Mouse (Mus musculus): ENCODE measurements around the gene Hoxa11. TPM values are rescaled to one million over a fixed set of nuclear protein-coding genes. Genes with fewer than 3 reads are reported as not detected.

The Hoxa11 gene
- total RNA-seq, 4 experiments from 2014 or later = not detected

DNA sequence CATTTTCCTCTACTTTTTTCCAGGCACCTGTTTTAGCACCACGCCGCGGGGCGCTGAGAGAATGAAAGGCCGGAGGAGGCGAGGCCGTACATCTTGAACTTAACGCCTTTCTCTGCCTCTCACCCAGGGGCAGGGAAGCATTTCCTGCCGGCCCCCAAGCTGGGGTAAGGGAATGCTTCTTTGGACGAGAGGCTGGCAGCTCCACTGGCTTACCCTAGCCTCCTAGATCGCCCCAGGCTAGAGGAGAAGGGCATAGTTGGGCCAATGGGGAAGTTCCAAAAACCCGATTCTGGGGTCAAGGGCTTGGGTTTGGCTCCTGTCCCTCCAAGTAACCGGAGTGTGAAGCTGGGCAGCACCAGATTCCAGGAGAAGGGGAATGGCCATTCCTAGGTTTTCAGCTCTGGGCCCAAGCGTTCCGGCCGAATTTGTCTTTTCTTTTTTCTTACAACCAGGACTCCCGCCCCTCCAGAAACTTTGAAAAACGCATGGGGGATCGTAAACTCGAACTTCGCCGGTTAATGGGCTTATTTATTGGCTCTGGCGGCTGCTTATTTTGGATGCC, 12.5 kb downstream of the Hoxa11 start:
- DNase-seq (ENCODE audit: low spot score) = no peak

DNA sequence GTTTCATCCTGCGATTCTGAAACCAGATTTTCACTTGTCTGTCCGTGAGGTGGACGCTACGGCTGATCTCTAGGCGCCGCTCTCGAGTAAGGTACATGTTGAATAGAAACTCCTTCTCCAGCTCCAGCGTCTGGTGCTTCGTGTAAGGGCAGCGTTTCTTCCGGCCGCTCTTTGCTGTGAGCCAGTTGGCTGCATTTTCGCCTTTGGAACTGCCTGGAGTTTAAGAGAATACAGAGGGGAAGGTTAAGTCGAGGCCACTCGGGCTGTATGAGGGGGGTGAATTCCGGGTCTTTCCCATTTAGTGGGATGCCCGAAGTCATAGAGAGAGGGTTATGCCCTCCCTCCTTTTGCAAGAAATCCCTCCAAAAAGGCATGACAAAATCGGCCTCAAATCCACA, 13.0 kb downstream of the Hoxa11 start:
- DNase-seq (ENCODE audit: low spot score) = no peak

DNA sequence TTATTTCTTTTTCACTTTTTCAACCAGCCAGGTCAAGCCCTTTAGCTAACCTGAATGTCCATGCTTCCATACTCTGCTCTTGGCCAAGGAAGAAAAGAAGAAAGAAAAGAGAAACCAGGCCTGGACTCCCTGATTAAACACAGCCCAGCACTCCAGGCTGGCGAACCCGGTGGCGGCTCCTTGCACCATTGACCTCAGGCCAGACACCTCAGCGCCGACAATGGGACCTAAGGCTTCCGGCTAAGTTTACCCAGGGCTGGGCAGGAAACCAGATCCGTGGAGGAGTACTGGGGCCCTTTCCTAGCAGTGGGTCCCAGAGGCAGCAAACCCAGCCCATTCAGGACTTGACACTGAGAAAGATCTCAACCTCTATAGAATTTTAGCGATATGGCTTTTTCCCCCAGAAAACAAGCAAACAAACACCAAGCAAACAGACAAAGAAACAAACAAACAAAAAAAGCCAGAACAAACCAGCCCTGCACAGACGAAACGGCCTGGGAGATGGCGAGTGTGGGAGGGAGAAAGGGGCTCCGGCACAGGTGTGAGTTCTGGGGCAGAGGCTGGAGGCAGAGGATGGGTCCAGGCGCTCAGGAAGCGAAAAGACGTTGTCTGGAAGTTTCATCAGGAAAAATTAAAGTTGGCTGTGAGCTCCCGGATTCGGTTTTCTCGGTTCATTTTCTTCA, 13.6 kb downstream of the Hoxa11 start:
- no peak for DNase-seq (ENCODE audit: low spot score)

DNA sequence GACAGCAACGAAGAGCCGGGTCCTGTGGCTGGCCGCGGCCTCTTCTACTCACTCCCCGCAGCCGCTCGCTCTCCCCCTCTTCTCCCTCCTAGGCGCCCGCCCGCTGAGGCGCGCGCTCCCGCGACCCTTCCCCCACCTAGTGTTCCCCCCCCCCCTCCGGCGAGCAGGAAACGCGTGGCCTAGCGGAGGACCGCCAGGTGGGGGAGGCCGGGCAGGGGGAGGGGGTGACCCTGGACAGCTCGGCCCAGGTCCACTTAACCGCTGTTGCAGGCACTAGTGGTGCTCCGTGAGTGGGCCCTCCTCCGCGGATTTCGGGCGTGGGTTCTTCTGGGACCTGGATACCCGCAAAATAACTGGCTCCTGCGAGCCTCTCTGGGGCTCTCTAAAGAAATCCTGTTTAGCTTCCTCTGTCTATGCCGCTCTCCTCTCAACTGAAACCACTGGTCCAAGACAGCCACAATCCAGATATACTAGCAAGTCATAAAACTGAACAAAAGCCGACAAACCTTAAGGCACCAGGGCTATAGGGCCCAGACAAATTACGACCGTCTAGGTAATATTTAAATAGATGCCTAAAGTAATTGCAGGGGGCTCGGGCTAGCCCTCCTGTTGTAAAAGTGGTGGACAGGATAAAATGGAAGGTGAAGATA, 15.0 kb downstream of the Hoxa11 start, which contains the start of gene Hoxa9:
TSS of gene Hoxa9 (minus strand) at position 574 of the 650 bp plus-strand sequence.
- no peak for DNase-seq (ENCODE audit: low spot score)

DNA sequence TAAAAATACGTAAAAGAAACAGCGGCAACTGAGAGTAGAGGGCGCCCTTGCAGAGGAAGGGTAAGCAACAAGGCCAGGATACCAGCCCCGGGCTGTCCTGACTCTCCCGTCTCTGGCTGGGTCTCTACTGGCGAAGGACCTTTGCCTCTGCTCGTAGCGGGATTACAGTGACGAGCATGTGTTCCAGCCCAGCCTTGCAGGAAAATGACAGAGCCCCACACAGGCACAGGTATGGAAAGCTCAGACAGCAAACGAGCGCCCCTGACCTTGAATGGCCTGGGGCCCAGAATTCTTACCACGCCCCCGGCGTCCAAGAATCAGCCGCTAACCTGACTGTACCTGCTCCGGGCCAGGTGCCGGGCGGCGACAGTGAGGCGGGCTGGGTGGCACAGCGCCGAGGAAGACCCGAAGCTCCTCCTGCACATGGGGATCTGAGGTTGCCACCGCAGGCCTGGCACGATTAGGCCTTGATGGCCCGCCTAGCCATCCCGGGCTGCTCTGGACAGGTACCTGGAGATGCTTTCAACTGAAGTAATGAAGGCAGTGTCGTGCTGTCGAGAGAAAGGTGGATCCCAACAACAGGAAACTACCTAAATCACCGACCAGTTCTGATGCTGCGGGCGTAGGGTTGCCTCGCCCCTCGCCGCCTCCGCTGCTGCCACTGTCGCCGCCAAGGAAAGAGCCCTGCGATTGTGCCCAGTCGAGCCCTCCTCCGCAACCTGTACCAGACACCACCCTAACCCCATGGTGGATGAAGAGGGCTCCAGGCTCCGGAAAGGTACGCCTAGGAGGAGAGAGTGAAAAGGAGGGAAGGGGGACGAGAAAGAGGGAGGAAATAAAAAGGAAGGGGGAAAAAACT, 15.8 kb downstream of the Hoxa11 start:
- DNase-seq (ENCODE audit: low spot score) = no peak

DNA sequence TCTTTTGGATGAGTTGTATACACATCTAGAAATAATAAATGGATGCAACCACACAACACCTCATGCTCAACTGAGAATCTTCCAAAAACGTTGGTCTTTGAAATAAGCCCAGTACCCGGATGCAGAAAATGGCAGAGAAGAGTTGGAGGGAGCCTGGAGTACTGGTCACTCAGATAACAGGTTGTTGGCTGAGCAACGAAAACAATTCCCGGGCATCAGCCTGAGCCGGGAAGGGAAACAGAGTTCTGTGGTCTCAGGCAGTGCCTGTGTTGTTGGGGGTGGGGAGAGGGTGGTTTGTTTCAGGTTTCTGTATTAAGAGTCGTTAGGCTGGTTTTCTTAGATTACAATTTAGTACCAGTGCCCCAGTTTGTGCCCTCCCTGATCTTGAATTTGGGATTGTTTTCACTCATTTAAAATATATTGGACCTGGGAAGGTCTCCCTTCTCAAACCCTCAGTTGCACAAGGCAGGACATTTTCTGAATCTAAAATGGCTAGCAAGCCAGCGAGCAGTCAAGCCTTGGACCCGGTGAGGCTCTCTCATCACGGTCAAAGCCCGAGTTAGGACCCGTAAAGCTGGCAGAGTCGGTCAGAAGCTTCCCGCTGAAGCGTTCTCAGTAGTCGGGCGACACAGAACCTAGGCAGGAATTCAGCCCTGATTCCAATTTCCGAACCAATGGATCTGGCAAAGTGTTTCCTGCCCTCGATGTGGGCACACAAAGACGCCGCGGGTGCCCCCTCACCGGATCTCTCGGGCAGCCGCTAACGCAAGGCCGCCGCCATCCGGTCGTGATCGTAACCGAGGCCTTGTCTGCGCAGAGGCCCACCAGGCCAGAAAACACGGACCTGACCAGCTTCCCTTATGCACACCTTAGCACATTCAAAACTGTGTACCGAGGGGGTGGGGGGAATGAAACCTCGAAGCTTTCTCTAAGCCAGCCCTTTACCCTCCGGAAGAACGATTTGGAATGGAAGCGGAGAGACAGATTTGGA, 16.8 kb downstream of the Hoxa11 start:
- no peak for DNase-seq (ENCODE audit: low spot score)

DNA sequence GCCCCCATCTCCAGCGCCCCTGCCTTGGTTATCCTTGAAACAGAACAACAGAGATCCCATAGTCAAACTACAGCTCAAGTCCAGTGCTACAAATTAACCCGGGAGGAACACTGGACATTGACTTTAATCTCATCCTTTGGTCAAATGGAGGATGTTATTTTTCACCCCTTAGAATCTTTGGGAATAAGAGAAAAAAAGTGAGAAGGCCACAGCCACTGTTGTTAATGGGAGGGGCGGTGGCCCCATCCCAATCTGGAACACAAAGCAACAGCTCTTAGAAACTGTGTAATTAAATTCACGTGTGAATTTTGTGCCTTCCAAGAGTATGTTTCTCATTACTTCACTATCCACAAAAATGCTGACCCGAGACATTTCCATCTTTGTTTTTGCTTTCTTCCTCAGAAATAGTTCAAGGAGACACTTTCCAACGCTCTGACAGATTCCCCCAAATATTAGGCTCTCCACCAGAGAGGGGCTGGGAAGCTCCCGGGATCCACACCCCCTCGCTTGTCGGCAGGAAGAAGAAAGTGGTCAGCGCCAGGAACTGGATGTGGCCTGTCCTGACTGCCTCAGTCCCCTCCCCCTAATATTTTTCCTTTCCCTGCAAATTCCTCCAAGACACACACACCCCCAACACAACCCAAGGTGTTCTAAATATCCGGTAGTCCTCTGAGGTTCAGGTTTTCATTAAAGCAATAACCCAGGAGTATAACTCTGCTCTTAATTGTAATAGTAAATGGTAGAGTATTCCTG, 18.0 kb downstream of the Hoxa11 start:
- DNase-seq (ENCODE audit: low spot score) = no peak

DNA sequence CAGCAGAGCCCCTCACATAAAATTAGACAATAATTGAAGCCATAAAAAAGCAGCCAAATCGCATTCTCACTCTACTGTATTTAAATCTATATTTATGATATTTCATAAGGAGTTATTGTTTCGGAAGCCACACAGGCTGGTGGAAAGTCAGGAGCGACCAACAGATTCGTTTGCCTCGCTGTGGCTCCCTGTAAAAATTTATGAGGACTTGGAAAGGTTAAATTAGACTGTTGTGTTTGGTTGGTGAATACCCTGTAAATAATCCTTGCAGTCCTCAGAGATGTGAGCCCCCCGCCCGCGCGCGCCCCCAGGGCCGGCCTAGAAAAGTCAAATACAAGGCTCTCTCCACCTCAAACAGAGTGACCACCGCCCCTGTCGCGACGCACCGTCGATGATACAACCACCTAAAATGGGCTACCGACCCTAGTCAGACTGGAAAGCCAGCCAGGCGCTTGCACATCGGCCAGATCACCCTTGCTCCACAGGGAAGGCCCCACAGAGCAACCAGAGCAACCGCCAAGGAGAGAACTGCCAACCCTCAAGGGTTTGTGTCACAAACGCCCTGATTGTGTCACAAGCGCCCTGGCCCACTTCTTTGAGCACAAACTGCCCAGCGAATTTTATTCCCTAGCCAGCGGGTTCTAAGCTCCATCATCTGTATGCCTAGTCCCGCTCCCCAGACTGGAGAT, 18.9 kb downstream of the Hoxa11 start:
- DNase-seq (ENCODE audit: low spot score) = no peak

DNA sequence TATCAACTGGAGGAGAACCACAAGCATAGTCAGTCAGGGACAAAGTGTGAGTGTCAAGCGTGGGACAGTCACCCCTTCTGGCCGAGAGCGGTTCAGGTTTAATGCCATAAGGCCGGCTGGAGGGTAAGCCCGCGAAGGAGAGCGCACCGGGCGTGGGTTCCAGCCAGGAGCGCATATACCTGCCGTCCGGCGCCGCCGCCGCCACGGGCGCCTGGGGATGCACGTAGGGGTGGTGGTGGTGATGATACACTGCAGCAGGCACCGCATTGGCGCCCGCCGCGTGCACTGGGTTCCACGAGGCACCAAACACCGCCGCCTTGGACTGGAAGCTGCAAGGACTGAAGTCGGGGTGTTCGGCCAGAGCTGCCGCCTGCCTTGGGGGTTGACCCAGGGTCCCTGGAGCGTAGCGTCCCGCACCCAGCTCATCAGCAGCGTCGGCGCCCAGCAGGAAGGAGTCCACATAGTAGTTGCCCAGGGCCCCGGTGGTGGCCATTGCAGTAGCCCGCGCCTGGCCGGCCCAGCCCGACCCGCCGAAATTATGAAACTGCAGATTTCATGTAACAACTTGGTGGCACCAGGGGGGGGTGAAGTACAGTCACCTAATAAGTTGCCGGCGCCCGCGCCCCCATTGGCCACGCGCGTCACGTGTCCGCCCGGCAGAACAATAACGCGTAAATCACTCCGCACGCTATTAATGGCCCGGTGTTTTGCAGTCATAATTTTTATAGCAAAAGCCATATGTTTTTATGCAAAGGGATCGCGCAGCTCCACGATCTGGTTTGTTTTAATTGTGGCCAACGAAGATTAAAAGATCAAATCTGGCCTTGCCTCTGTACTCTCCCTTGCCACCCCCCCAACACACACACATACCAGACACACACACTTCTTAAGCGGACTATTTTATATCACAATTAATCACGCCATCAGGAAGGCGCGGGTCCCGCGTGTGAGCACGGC, 19.7 kb downstream of the Hoxa11 start:
- no peak for DNase-seq (ENCODE audit: low spot score)

DNA sequence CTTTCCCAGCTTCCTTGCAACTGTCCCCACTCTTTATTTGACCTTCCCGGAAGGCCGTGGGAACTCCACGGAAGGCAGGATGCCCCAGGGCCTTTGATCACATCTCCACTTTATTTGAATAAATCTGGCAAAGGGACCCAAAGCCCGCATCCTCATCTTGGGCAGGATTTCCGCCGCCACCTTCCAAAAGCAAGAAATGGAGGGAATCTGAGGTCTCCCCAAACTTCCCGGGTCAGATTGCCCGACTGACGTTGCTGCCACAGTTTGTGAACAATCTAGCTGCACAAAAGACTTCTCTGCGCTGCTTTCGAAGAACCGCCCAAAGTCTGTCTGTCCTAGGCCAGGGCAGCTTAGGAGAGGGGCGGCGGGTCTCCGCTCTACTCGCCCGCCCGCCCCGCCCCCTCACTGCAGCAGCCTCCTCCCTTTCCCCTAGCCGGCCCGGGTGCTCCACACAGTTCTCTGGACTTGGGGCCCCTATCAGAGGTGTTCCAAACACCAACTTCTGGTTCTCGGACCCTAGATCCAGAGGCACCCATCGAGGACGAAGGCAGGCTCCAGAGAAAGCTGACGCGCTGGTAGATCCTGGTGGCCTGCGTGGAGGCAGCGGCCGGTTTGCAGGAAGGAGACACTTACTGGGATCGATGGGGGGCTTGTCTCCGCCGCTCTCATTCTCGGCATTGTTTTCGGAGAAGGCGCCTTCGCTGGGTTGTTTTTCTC, 20.6 kb downstream of the Hoxa11 start:
- no peak for DNase-seq (ENCODE audit: low spot score)

DNA sequence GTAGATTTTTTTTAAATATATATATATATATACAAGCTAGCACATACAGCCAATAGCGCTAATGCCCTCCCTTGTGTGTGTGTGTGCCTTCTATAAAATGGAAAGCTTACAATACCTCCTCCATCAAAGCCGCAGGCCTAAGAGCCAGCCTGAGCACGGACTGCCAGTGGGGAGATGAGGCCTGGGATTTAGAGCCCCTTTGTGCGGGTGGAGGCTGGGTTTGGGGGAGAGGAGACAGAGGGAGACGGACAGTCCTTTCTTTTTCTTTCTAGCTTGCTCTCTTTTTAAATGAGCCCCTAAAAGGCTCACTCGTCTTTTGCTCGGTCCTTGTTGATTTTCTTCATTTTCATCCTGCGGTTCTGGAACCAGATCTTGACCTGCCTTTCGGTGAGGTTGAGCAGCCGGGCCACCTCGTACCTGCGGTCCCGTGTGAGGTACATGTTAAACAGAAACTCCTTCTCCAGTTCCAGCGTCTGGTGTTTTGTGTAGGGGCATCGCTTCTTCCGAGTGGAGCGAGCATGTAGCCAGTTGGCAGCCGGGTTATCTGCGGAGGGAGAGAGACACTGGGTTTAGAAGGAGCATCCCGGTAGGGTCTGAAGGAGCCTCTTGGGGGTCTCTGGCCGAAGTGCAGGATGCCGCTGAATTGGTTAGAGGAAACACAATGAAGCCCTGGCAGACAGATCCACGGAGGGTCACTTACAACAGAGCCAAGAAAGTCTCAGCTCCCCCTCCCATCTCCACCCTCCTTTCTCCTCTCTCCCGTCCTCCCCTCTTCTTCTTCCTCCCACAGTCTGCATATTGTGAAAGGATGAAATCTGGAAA, 21.5 kb downstream of the Hoxa11 start:
- no peak for DNase-seq (ENCODE audit: low spot score)

DNA sequence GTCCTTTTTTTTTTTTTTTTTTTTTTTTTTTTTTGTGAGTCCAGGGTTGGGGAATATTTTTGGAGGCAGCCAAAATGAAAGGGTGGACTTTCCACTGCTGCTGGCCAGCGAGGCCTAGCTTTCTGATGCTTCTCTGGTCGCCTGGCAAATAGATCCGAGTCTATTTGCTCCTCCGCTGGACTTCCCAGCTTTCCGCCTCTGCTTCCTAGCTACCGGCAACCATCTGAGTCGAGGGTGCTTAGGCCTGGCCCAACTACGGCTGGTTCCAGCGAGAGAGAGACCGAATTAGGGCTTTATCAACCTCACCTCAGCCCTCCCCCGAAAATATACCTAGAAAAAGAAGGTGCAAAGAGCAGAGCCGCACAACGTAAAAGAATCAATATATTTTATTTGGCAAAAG, 22.9 kb downstream of the Hoxa11 start:
- no peak for DNase-seq (ENCODE audit: low spot score)

DNA sequence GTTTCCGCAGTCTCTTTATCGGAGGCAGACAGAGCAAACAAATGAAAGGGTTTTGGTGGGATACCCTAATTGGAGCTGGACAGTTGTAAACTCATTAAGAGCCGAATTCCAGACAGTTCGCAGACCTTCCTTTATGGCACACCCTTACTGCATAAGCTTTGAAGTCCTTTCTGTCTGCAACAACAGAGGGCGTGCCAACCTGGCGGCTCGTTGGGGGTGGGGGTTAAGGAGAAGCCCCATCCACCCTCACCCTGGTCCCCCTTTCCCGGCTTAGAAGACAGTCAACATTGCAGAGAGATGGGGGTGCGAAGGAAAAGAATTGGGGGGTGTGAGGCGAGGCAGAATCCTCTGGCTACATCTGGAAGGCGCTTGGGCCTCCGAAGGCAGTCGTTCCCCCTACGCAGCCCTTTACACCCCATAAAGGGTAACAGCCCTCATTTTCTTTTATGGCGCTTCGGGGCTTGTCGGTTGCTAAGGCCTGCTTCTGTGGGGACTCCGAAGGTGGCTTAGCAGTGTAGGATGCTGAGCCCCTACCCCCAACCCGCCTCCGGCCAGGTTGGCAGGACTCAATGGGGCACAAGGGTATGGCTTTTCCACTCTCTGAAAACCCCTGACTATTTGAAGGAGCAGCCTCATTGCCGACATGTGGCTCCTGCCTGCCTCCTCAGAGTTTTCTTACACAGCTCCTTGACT, 23.5 kb downstream of the Hoxa11 start:
- no peak for DNase-seq (ENCODE audit: low spot score)

DNA sequence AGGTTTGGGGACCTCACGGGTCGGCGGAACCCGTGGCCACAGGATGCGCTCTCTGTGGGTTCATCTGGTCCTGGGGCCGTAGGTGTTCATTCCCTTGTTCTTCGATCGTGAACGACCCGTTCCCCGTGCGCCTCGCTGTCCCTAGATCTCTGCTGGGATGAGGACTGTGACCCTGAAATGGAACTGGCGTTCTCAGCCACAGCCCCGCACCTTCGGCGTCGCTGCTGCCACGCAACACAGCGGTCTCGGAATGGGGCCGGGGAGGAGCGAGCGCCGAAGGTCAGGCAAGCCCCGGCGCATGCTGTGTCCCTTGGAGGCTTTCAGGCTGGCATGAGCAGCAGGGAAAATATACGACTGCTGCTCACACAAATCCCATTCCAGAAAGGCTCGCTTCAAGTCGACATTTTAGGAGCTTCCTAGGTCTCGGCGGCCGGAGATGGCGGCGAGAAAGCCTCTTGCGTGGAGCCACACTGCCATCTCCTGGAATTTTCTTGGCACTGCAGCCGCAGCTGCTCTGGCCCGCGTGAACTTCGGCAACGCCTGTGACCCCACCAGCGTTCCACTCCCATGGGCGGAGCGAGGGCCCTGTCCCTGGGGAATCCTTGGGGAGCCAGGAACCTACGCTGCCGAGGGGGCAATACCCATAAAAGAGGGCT, 24.1 kb downstream of the Hoxa11 start, which contains the start of gene Hoxa7:
TSS of gene Hoxa7 (minus strand) at position 518 of the 656 bp plus-strand sequence.
- DNase-seq (ENCODE audit: low spot score) = peak; percentile 82

DNA sequence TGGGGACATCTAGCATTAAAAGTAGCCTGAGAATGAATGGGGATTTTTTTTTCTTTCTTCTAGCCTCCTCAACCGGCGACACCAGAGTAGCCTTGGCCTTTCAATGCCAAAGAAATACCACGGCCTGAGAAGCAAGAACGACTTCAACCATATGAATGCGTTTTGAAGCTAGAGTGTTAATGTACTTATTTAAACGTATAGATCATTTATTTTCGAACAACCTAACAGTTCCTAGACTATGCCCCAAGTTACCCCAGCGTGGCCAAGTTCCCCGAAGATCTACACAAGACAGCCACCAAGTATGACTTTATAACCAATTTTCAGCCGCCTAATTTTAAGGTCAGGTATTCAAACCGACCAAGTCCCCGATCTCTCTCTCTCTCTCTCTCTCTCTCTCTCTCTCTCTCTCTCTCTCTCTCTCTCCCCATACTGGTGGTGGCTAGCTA, 24.7 kb downstream of the Hoxa11 start:
- DNase-seq (ENCODE audit: low spot score) = no peak

Measured in heart, adult 8-10 months (tissue).